Mouse (Mus musculus) thymus, adult 2 months (tissue): Measurements from ENCODE around the gene Scrn1.

ENCODE experiments used
- CTCF ChIP-seq: fragments of 200-500 bp; IDR thresholded peaks from 2 replicates; pipeline ENCODE4 v1.5.1; 2012; ENCODE audit warnings: mild to moderate bottlenecking, control low read depth, low read length, moderate library complexity, borderline replicate concordance; ENCODE audit not compliant: control insufficient read depth, poor library complexity, insufficient read depth; ENCODE audit errors: extremely low read depth
- POLR2A ChIP-seq: fragments of 200-500 bp; IDR thresholded peaks from 2 replicates; pipeline ENCODE4 v1.6.1; 2012; ENCODE audit warnings: mild to moderate bottlenecking, low read length, control low read depth, moderate library complexity; ENCODE audit not compliant: control insufficient read depth, poor library complexity, insufficient read depth; ENCODE audit errors: extremely low read depth

DNA sequence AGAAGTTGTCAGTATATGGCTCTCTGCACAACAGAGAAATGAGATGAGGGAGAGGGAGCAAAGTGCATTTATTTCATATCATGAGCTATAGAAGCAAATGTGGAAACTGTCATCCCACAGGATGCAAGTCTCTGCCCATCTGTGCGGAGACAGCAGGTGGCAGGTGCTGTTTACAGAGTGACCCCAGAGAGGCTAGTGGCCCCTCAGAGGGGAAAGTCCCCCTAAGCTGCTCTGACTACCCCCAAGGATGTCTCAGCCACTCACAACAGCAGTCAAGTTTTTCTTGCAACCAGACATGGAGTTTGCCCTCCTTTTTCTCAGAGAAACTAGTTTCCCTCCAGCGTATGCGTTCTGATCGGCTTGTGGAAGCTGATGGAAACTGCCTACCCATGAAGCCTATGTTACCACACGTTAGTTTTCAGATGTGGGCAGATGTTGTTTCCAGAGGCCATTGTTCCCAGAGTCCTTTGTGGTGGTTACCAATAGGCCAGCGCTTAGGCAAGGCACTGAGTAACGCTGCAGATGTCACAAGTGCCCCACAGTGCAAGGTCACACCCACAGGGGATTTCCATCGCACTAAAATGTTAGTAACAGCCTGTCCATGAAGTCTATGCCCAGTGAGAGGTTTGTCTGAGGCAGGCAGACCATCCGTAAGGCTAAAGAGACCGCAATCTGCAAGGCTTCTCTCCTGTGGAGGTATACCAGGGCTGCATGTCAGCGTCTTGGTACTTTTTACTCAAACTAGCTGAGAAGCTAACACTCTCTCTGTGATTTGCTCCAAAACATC lies 71.5 kb downstream of the Scrn1 start:
- TF ChIP-seq POLR2A (no peak), CTCF (no peak)
